Mouse (Mus musculus) left cerebral cortex, postnatal 10 days (tissue): ENCODE measurements at regions not wholly inside any gene's neighbourhood (a gene's known extent, or its start where the extent isn't known, plus 50 kb on each side); places are given as distances from the start of the nearest gene placed in this dataset.
A peak's percentile ranks its signal among the peaks of the same experiment; 100 is the strongest.

Experiments used
- DNase-seq, 2 experiments: peaks; one replicate each; pipeline ENCODE4 v3.0.0; 2021 to 2022; ENCODE audit warnings: low spot score in 2 of 2, mixed read lengths in 1 of 2; ENCODE audit errors: extremely low spot score in 1 of 2
- intact Hi-C: fragments of 180-260 bp; cut with DNase I; formaldehyde crosslinking; loops from one replicate; pipeline ENCODE4 v1.15.1; 2025

- no peak for DNase-seq
- intact Hi-C loops, result no loop called here
Measured at GRCm38 (mm10) chr9:27453476-27453875, 56.9 kb downstream of the Spata19 start.

GRCm38 (mm10) chr9:27453924-27454652 is 57.5 kb downstream of the Spata19 start:
- DNase-seq, result peak; percentile 54 to 55
- intact Hi-C loops, result no loop called here

GRCm38 (mm10) chr9:27458335-27459040 is 61.9 kb downstream of the Spata19 start:
- intact Hi-C loops, result no loop called here
- no peak for DNase-seq

- no peak for DNase-seq
- intact Hi-C loops, result no loop called here
Measured at GRCm38 (mm10) chr9:27461029-27461428, 64.4 kb downstream of the Spata19 start.

GRCm38 (mm10) chr9:27464006-27464405 is 67.4 kb downstream of the Spata19 start:
- intact Hi-C loops, result no loop called here
- DNase-seq, result no peak

GRCm38 (mm10) chr9:27475468-27475867 is 78.9 kb downstream of the Spata19 start:
- peak; percentile 25 to 58 for DNase-seq

GRCm38 (mm10) chr9:27476636-27477035 is 80.0 kb downstream of the Spata19 start:
- intact Hi-C loops, result no loop called here
- no peak for DNase-seq

More at GRCm38 (mm10) chr9:27475468-27475867, 78.9 kb downstream of the Spata19 start:
- intact Hi-C loops, result no loop called here

GRCm38 (mm10) chr9:27477079-27477687 is 80.6 kb downstream of the Spata19 start:
- intact Hi-C loops, result no loop called here
- DNase-seq, result no peak

GRCm38 (mm10) chr9:27478346-27478745 is 81.7 kb downstream of the Spata19 start:
- DNase-seq, result no peak
- intact Hi-C loops, result no loop called here

GRCm38 (mm10) chr9:27501816-27502215 is 105.2 kb downstream of the Spata19 start:
- DNase-seq, result no peak
- intact Hi-C loops, result no loop called here

GRCm38 (mm10) chr9:27509157-27509556 is 112.6 kb downstream of the Spata19 start:
- DNase-seq, result peak in 1 of 2 experiments; percentile 50

GRCm38 (mm10) chr9:27509711-27510110 is 113.1 kb downstream of the Spata19 start:
- intact Hi-C loops, result no loop called here

More at GRCm38 (mm10) chr9:27509157-27509556, 112.6 kb downstream of the Spata19 start:
- intact Hi-C loops, result no loop called here

GRCm38 (mm10) chr9:27511161-27511560 is 114.6 kb downstream of the Spata19 start:
- intact Hi-C loops, result no loop called here
- no peak for DNase-seq

More at GRCm38 (mm10) chr9:27509711-27510110, 113.1 kb downstream of the Spata19 start:
- DNase-seq, result no peak

- intact Hi-C loops, result no loop called here
- no peak for DNase-seq
Measured at GRCm38 (mm10) chr9:27515427-27516110, 119.0 kb downstream of the Spata19 start.

GRCm38 (mm10) chr9:27518031-27518430 is 121.4 kb downstream of the Spata19 start:
- no peak for DNase-seq
- intact Hi-C loops, result no loop called here

- intact Hi-C loops, result no loop called here
- no peak for DNase-seq
Measured at GRCm38 (mm10) chr9:27519711-27520110, 123.1 kb downstream of the Spata19 start.

- no peak for DNase-seq
- intact Hi-C loops, result no loop called here
Measured at GRCm38 (mm10) chr9:27521181-27521580, 124.6 kb downstream of the Spata19 start.

GRCm38 (mm10) chr9:27526681-27527080 is 130.1 kb downstream of the Spata19 start:
- intact Hi-C loops, result no loop called here

GRCm38 (mm10) chr9:27538480-27538879 is 141.9 kb downstream of the Spata19 start:
- intact Hi-C loops, result no loop called here
- no peak for DNase-seq

More at GRCm38 (mm10) chr9:27526681-27527080, 130.1 kb downstream of the Spata19 start:
- DNase-seq, result no peak
